Mouse (Mus musculus): ENCODE data around the gene Galns.

- TF ChIP-seq POLR2AphosphoS2 (IDR thresholded peaks at IDR 0.05; ENCODE audit: low read depth, low read length): peak; percentile 88; the same call in 1 of the 2 replicates
- TF ChIP-seq CTCF (conservative IDR thresholded peaks at IDR 0.05 in 1 of 2, IDR thresholded peaks at IDR 0.05 in 1 of 2; ENCODE audit: low read depth in 2 of 2, low read length in 2 of 2): no peak
- no peak for TF ChIP-seq EP300 (IDR thresholded peaks at IDR 0.05; ENCODE audit: low read length)
- TF ChIP-seq RCOR1 (conservative IDR thresholded peaks at IDR 0.05; ENCODE audit: low read depth, low read length): no peak
- TF ChIP-seq POLR2A (IDR thresholded peaks at IDR 0.05; ENCODE audit: low read depth, low read length): peak; percentile 89
- TF ChIP-seq KAT2A (IDR thresholded peaks at IDR 0.05; ENCODE audit: insufficient replicate concordance, low read length): no peak
Measured at GRCm38 (mm10) chr8:122576648-122577022, 34.6 kb downstream of the Galns start, which contains the start of gene Aprt.
